Comparison of ENCODE assay signal across 24 mouse cellular contexts in genomic region chr11:57837861-57838680, GRCm38 (mm10). TPM values are rescaled to one million over a fixed set of nuclear protein-coding genes. Genes with fewer than 3 reads are reported as not detected.
DNase-seq lines count a peak whose midpoint lies in the region; ATAC-seq lines count a peak whose summit lies in the region.
"Had no signal": no experiment of that assay in that cellular context is flagged by ENCODE, and none has a peak within 500 bp of the region (broad histone marks: within the 10 kb centered on the region; RNA-seq: fewer than 3 reads in every experiment).

No protein-coding gene starts in this region.

- peaks cover 89% of the 10 kb centered on the region for H3K27me3 ChIP-seq in heart, embryonic 12.5 days (replicated peaks)
- peaks cover 94% of the 10 kb centered on the region for H3K27me3 ChIP-seq in kidney, embryonic 16.5 days (ENCODE audit: insufficient read depth, low read length)
- H3K27me3 ChIP-seq in embryonic facial prominence, embryonic 10.5 days (replicated peaks; ENCODE audit: low read depth, poor library complexity, severe bottlenecking): peaks cover 100% of the 10 kb centered on the region
- peaks cover 100% of the 10 kb centered on the region for H3K27me3 ChIP-seq in limb, embryonic 10.5 days (ENCODE audit: low read depth, poor library complexity, severe bottlenecking)

- no peak overlapping the region for H3K9ac ChIP-seq in heart, embryonic 12.5 days
- H3K9ac ChIP-seq in kidney, embryonic 16.5 days (replicated peaks; ENCODE audit: low read length): no peak overlapping the region
- H3K9ac ChIP-seq: embryonic facial prominence, embryonic 13.5 days; forebrain, embryonic 12.5 days; liver, embryonic 14.5 days; lung, embryonic 14.5 days had no signal

- H3K4me1 ChIP-seq in heart, embryonic 12.5 days (replicated peaks): peaks cover 37% of the 10 kb centered on the region
- peaks cover 12% of the 10 kb centered on the region; the same call in 1 of the 2 replicates for H3K4me1 ChIP-seq in kidney, embryonic 16.5 days (ENCODE audit: insufficient read depth, low read length)
- peaks cover 17% of the 10 kb centered on the region for H3K4me1 ChIP-seq in embryonic facial prominence, embryonic 10.5 days
- peaks cover 40% of the 10 kb centered on the region for H3K4me1 ChIP-seq in limb, embryonic 10.5 days

- ATAC-seq in heart, embryonic 12.5 days (ENCODE audit: insufficient number of reproducible peaks, low FRiP score): no peak
- 0 out of 2 replicates have a peak, but pooled peaks have one; percentile 40 for ATAC-seq in kidney, embryonic 16.5 days (ENCODE audit: low FRiP score, low TSS enrichment)
- ATAC-seq: Patski had no signal

- H3K4me3 ChIP-seq in heart, embryonic 12.5 days: no peak overlapping the region
- H3K4me3 ChIP-seq in kidney, embryonic 16.5 days (ENCODE audit: low read length): no peak overlapping the region
- no peak overlapping the region for H3K4me3 ChIP-seq in embryonic facial prominence, embryonic 10.5 days
- 0 out of 2 replicates have a peak overlapping the region, but pooled peaks have one; percentile 9 for H3K4me3 ChIP-seq in limb, embryonic 10.5 days
- H3K4me3 ChIP-seq: erythroblast, embryonic 14.5 days; forebrain, embryonic 12.5 days had no signal

- no peak overlapping the region for H3K27ac ChIP-seq in heart, embryonic 12.5 days (ENCODE audit: poor library complexity, severe bottlenecking)
- no peak overlapping the region for H3K27ac ChIP-seq in kidney, embryonic 16.5 days (ENCODE audit: low read length)
- H3K27ac ChIP-seq in embryonic facial prominence, embryonic 10.5 days (replicated peaks): no peak overlapping the region
- no peak overlapping the region for H3K27ac ChIP-seq in limb, embryonic 10.5 days
- H3K27ac ChIP-seq: embryonic facial prominence, embryonic 13.5 days; forebrain, embryonic 12.5 days; limb, embryonic 15.5 days; liver, embryonic 14.5 days had no signal

- DNase-seq in heart, adult 11 months: no peak
- no peak for DNase-seq in kidney, adult 11 months
- DNase-seq in embryonic facial prominence, embryonic 10.5 days (ENCODE audit: low spot score): peak; percentile 46
- DNase-seq in limb, embryonic 10.5 days (ENCODE audit: low spot score): peak; percentile 47
- no peak for DNase-seq in kidney, postnatal 14 days
- DNase-seq: adrenal gland, postnatal 36 days; cerebellum, adult 11 months; cerebellum, adult 9-11 months; gastrocnemius, postnatal 25 days; heart, postnatal 4 days; kidney, adult 9 months; kidney, postnatal 4 days; lung, embryonic 14.5 days; right cerebral cortex, postnatal 25 days; spleen, adult 18-20 months had no signal

- no peaks in the 10 kb centered on the region for H3K36me3 ChIP-seq in heart, embryonic 12.5 days
- H3K36me3 ChIP-seq in kidney, embryonic 16.5 days (ENCODE audit: insufficient read depth, low read length): no peaks in the 10 kb centered on the region
- H3K36me3 ChIP-seq in embryonic facial prominence, embryonic 10.5 days (replicated peaks): no peaks in the 10 kb centered on the region
- H3K36me3 ChIP-seq in limb, embryonic 10.5 days: no peaks in the 10 kb centered on the region
- H3K36me3 ChIP-seq: embryonic facial prominence, embryonic 13.5 days; forebrain, embryonic 12.5 days; limb, embryonic 15.5 days had no signal

- H3K9me3 ChIP-seq in heart, embryonic 12.5 days (replicated peaks): no peaks in the 10 kb centered on the region
- no peaks in the 10 kb centered on the region for H3K9me3 ChIP-seq in kidney, embryonic 16.5 days (ENCODE audit: low read length)
- H3K9me3 ChIP-seq in embryonic facial prominence, embryonic 10.5 days: no peaks in the 10 kb centered on the region
- no peaks in the 10 kb centered on the region for H3K9me3 ChIP-seq in limb, embryonic 10.5 days (replicated peaks)
- H3K9me3 ChIP-seq: embryonic facial prominence, embryonic 13.5 days; forebrain, embryonic 12.5 days; limb, embryonic 15.5 days had no signal

- 0 out of 2 replicates have a peak overlapping the region, but pooled peaks have one; percentile 10 for H3K4me2 ChIP-seq in heart, embryonic 12.5 days
- H3K4me2 ChIP-seq in kidney, embryonic 16.5 days (replicated peaks; ENCODE audit: low read depth, low read length): no peak overlapping the region
- H3K4me2 ChIP-seq: forebrain, embryonic 12.5 days had no signal

- 21% methylated on average over 22 of the region's 22 CpGs for WGBS in heart, embryonic 12.5 days
- WGBS in kidney, embryonic 16.5 days: 6% methylated on average over 22 of the region's 22 CpGs
- WGBS in embryonic facial prominence, embryonic 10.5 days: 2% methylated on average over 22 of the region's 22 CpGs
- 4% methylated on average over 22 of the region's 22 CpGs for WGBS in limb, embryonic 10.5 days

RNA-seq across cellular contexts. Expression of gene Hand1, which starts 5.5 kb away (rescaled TPM):
- 62.0 and 66.2 TPM in 2 replicates for polyA plus RNA-seq in heart, embryonic 12.5 days (2016; fragmentation: Nextera tagmentation; extraction: Ambion mirVana)
- polyA plus RNA-seq in kidney, embryonic 16.5 days (2015; fragmentation: Nextera tagmentation; extraction: Ambion mirVana): 0.97 and 1.8 TPM in 2 replicates
- polyA plus RNA-seq in embryonic facial prominence, embryonic 10.5 days (2016; fragmentation: Nextera tagmentation; extraction: Ambion mirVana): 21.3 and 50.0 TPM in 2 replicates
- 3.3 and 8.5 TPM in 2 replicates for polyA plus RNA-seq in limb, embryonic 10.5 days (2016; fragmentation: Nextera tagmentation; extraction: Ambion mirVana)
- polyA plus RNA-seq: cortical plate, adult 2 months; erythroblast, embryonic 14.5 days; forebrain, embryonic 12.5 days; lung, embryonic 14.5 days; Patski had no signal

RNA-seq across cellular contexts. Expression of gene Sap30l, which starts 36.6 kb away (rescaled TPM):
- 15.0 and 17.3 TPM in 2 replicates for polyA plus RNA-seq in heart, embryonic 12.5 days (2016; fragmentation: Nextera tagmentation; extraction: Ambion mirVana)
- 6.1 and 7.1 TPM in 2 replicates for polyA plus RNA-seq in kidney, embryonic 16.5 days (2015; fragmentation: Nextera tagmentation; extraction: Ambion mirVana)
- 12.3 and 13.2 TPM in 2 replicates for polyA plus RNA-seq in embryonic facial prominence, embryonic 10.5 days (2016; fragmentation: Nextera tagmentation; extraction: Ambion mirVana)
- 11.2 and 12.4 TPM in 2 replicates for polyA plus RNA-seq in limb, embryonic 10.5 days (2016; fragmentation: Nextera tagmentation; extraction: Ambion mirVana)

Comparison
In these comparisons a context has a peak if more than half of its experiments do, and no peak if none do; other contexts are left out.
1. DNase-seq: peak in embryonic facial prominence, embryonic 10.5 days (single experiment) and limb, embryonic 10.5 days (single experiment); none in heart, adult 11 months (single experiment), kidney, adult 11 months (single experiment) and kidney, postnatal 14 days (single experiment).